Comparison of ENCODE assay signal across 9 mouse cellular contexts in genomic region chr5:121184945-121185551, GRCm38 (mm10). TPM values are rescaled to one million over a fixed set of nuclear protein-coding genes. Genes with fewer than 3 reads are reported as not detected.
A peak's percentile ranks its signal among the peaks of the same experiment; 100 is the strongest.
DNase-seq lines count a peak whose midpoint lies in the region; ATAC-seq and TF ChIP-seq lines count a peak whose summit lies in the region.
"Had no signal": no experiment of that assay in that cellular context is flagged by ENCODE, and none has a peak within 500 bp of the region (broad histone marks: within the 10 kb centered on the region; RNA-seq: fewer than 3 reads in every experiment).

No protein-coding gene starts in this region.

- peak overlapping the region; percentile 36; the same call in 1 of the 2 replicates for H3K27ac ChIP-seq in forebrain, embryonic 14.5 days (ENCODE audit: low read depth, low read length)
- no peak overlapping the region for H3K27ac ChIP-seq in limb, embryonic 14.5 days (replicated peaks; ENCODE audit: low read depth, low read length)
- H3K27ac ChIP-seq in stomach, embryonic 14.5 days (ENCODE audit: low read length): peak overlapping the region; percentile 30
- H3K27ac ChIP-seq: neural tube, embryonic 12.5 days had no signal

- no peak overlapping the region for H3K4me3 ChIP-seq in forebrain, embryonic 14.5 days (ENCODE audit: low read depth, low read length)
- no peak overlapping the region for H3K4me3 ChIP-seq in limb, embryonic 14.5 days (replicated peaks; ENCODE audit: low read length)
- H3K4me3 ChIP-seq in stomach, embryonic 14.5 days (ENCODE audit: low read depth, low read length): no peak overlapping the region
- H3K4me3 ChIP-seq: neural tube, embryonic 12.5 days had no signal

- H3K4me2 ChIP-seq in forebrain, embryonic 14.5 days (ENCODE audit: low read length): no peak overlapping the region
- no peak overlapping the region for H3K4me2 ChIP-seq in limb, embryonic 14.5 days (replicated peaks; ENCODE audit: low read depth, low read length, severe bottlenecking)
- no peak overlapping the region for H3K4me2 ChIP-seq in stomach, embryonic 14.5 days (replicated peaks; ENCODE audit: low read depth, low read length)
- H3K4me2 ChIP-seq: neural tube, embryonic 12.5 days had no signal

- H3K9ac ChIP-seq in forebrain, embryonic 14.5 days (ENCODE audit: low read length): 0 out of 2 replicates have a peak overlapping the region, but pooled peaks have one; percentile 29
- peak overlapping the region; percentile 21; the same call in 1 of the 2 replicates for H3K9ac ChIP-seq in limb, embryonic 14.5 days (ENCODE audit: low read depth, low read length, severe bottlenecking)
- H3K9ac ChIP-seq in stomach, embryonic 14.5 days (replicated peaks; ENCODE audit: low read depth, low read length): no peak overlapping the region
- H3K9ac ChIP-seq: neural tube, embryonic 12.5 days had no signal

- TF ChIP-seq POLR2A in limb, embryonic 14.5 days (IDR thresholded peaks at IDR 0.05; ENCODE audit: borderline replicate concordance, extremely low read depth, insufficient read depth, insufficient read length): no peak

- peaks cover 11% of the 10 kb centered on the region for H3K4me1 ChIP-seq in forebrain, embryonic 14.5 days (ENCODE audit: control insufficient read depth, insufficient read depth, low read length)
- peaks cover 18% of the 10 kb centered on the region for H3K4me1 ChIP-seq in limb, embryonic 14.5 days (ENCODE audit: control insufficient read depth, insufficient read depth, low read length)
- H3K4me1 ChIP-seq in stomach, embryonic 14.5 days (ENCODE audit: control insufficient read depth, insufficient read depth, low read length): peaks cover 27% of the 10 kb centered on the region

- WGBS in forebrain, embryonic 14.5 days: 74% methylated on average over 11 of the region's 11 CpGs
- WGBS in limb, embryonic 14.5 days: 19% methylated on average over 11 of the region's 11 CpGs
- WGBS in stomach, embryonic 14.5 days: 35% methylated on average over 11 of the region's 11 CpGs

- ATAC-seq in forebrain, embryonic 14.5 days: no peak
- ATAC-seq in limb, embryonic 14.5 days (ENCODE audit: low FRiP score, low read depth): peak; percentile 30; the same call in 1 of the 2 replicates
- ATAC-seq in stomach, embryonic 14.5 days (ENCODE audit: insufficient number of reproducible peaks, insufficient read depth, low FRiP score, low read depth): peak; percentile 28; the same call in 1 of the 2 replicates

- intact Hi-C loops in heart, postnatal 14 days (cut with DNase I): loop anchor here (10.0 kb wide), 1 partner anchor 230 kb away; no protein-coding TSS in a partner anchor

- H3K36me3 ChIP-seq in forebrain, embryonic 14.5 days (ENCODE audit: control insufficient read depth, insufficient read depth, low read length): no peaks in the 10 kb centered on the region
- H3K36me3 ChIP-seq in limb, embryonic 14.5 days (ENCODE audit: control insufficient read depth, insufficient read depth, low read length): no peaks in the 10 kb centered on the region
- no peaks in the 10 kb centered on the region for H3K36me3 ChIP-seq in stomach, embryonic 14.5 days (ENCODE audit: control insufficient read depth, insufficient read depth, low read length)
- H3K36me3 ChIP-seq: neural tube, embryonic 12.5 days had no signal

- no peaks in the 10 kb centered on the region for H3K27me3 ChIP-seq in forebrain, embryonic 14.5 days (replicated peaks; ENCODE audit: control insufficient read depth, insufficient read depth, low read length)
- no peaks in the 10 kb centered on the region for H3K27me3 ChIP-seq in limb, embryonic 14.5 days (ENCODE audit: control insufficient read depth, insufficient read depth, low read length)
- no peaks in the 10 kb centered on the region for H3K27me3 ChIP-seq in stomach, embryonic 14.5 days (ENCODE audit: control insufficient read depth, insufficient read depth, low read length)
- H3K27me3 ChIP-seq: neural tube, embryonic 12.5 days had no signal

- H3K9me3 ChIP-seq in forebrain, embryonic 14.5 days (replicated peaks; ENCODE audit: control insufficient read depth, low read length): no peaks in the 10 kb centered on the region
- H3K9me3 ChIP-seq in limb, embryonic 14.5 days (ENCODE audit: control insufficient read depth, low read length): no peaks in the 10 kb centered on the region
- H3K9me3 ChIP-seq in stomach, embryonic 14.5 days (ENCODE audit: control insufficient read depth, low read depth, low read length): no peaks in the 10 kb centered on the region
- H3K9me3 ChIP-seq: neural tube, embryonic 12.5 days had no signal

- DNase-seq in heart, adult 11 months: peak; percentile 94
- DNase-seq in heart, postnatal 14 days: no peak
- DNase-seq in MN1 (ENCODE audit: low spot score): peak; percentile 83
- no peak for DNase-seq in forebrain, embryonic 14.5 days (ENCODE audit: low spot score)
- no peak for DNase-seq in limb, embryonic 14.5 days (ENCODE audit: low spot score)
- no peak for DNase-seq in layer of hippocampus, adult 8-10 months (ENCODE audit: low spot score in 2 of 2)
- no peak for DNase-seq in urinary bladder, adult 18-20 months (ENCODE audit: low spot score in 2 of 2)

RNA-seq across cellular contexts. Expression of gene Ptpn11, which starts 6.1 kb away (rescaled TPM):
- total RNA-seq in heart, postnatal 14 days (2021): 100 to 1,000 TPM; 147 to 166 TPM
- polyA plus RNA-seq in forebrain, embryonic 14.5 days (2014; fragmentation: Nextera tagmentation; extraction: Ambion mirVana): 32.1 and 33.8 TPM in 2 replicates
- polyA plus RNA-seq in limb, embryonic 14.5 days (2012; rRNA removed): 44.1 and 44.6 TPM in 2 replicates
- polyA plus RNA-seq in limb, embryonic 14.5 days (2014; fragmentation: Nextera tagmentation; extraction: Ambion mirVana): 27.1 and 29.6 TPM in 2 replicates
- polyA plus RNA-seq in stomach, embryonic 14.5 days (2014; fragmentation: Nextera tagmentation; extraction: Ambion mirVana): 27.6 and 28.3 TPM in 2 replicates
- 100 to 1,000 TPM in 2 of 4 experiments, 10 to 100 TPM in 2; 97.1 to 101 (median 99.7) TPM for total RNA-seq in layer of hippocampus, adult 8-10 months (2022)

RNA-seq across cellular contexts. Expression of gene Rpl6, which starts 19.2 kb away (rescaled TPM):
- 100 to 1,000 TPM; 556 to 621 TPM for total RNA-seq in heart, postnatal 14 days (2021)
- 455 and 505 TPM in 2 replicates for polyA plus RNA-seq in forebrain, embryonic 14.5 days (2014; fragmentation: Nextera tagmentation; extraction: Ambion mirVana)
- polyA plus RNA-seq in limb, embryonic 14.5 days (2012; rRNA removed): 786 and 1,086 TPM in 2 replicates
- polyA plus RNA-seq in limb, embryonic 14.5 days (2014; fragmentation: Nextera tagmentation; extraction: Ambion mirVana): 696 and 712 TPM in 2 replicates
- 726 and 741 TPM in 2 replicates for polyA plus RNA-seq in stomach, embryonic 14.5 days (2014; fragmentation: Nextera tagmentation; extraction: Ambion mirVana)
- total RNA-seq in layer of hippocampus, adult 8-10 months (2022): 100 to 1,000 TPM; 517 to 564 (median 525) TPM

RNA-seq across cellular contexts. Expression of gene Hectd4, which starts 35.0 kb away (rescaled TPM):
- total RNA-seq in heart, postnatal 14 days (2021): 10 to 100 TPM; 25.1 to 27.6 TPM
- 15.8 and 22.0 TPM in 2 replicates for polyA plus RNA-seq in forebrain, embryonic 14.5 days (2014; fragmentation: Nextera tagmentation; extraction: Ambion mirVana)
- polyA plus RNA-seq in limb, embryonic 14.5 days (2012; rRNA removed): 15.2 and 21.5 TPM in 2 replicates
- polyA plus RNA-seq in limb, embryonic 14.5 days (2014; fragmentation: Nextera tagmentation; extraction: Ambion mirVana): 7.0 and 8.9 TPM in 2 replicates
- 9.5 and 10.4 TPM in 2 replicates for polyA plus RNA-seq in stomach, embryonic 14.5 days (2014; fragmentation: Nextera tagmentation; extraction: Ambion mirVana)
- 100 to 1,000 TPM; 147 to 191 (median 153) TPM for total RNA-seq in layer of hippocampus, adult 8-10 months (2022)

Comparison
In these comparisons a context has a peak if more than half of its experiments do, and no peak if none do; other contexts are left out.
1. DNase-seq: peak in heart, adult 11 months (single experiment) and MN1 (single experiment); none in heart, postnatal 14 days (0 of 2), forebrain, embryonic 14.5 days (single experiment), limb, embryonic 14.5 days (single experiment), layer of hippocampus, adult 8-10 months (0 of 2) and urinary bladder, adult 18-20 months (0 of 2).